Mouse (Mus musculus): ENCODE data around the gene Aspscr1. TPM values are rescaled to one million over a fixed set of nuclear protein-coding genes. Genes with fewer than 3 reads are reported as not detected.
"Not testable (repeated sequence)": the region's sequence is repeated elsewhere in the genome, so short reads cannot be mapped to it uniquely, and the experiment has no call there.

Aspscr1 gene
- total and polyA plus RNA-seq, 3 experiments: 39.2 to 248 (median 57.0) TPM

DNA sequence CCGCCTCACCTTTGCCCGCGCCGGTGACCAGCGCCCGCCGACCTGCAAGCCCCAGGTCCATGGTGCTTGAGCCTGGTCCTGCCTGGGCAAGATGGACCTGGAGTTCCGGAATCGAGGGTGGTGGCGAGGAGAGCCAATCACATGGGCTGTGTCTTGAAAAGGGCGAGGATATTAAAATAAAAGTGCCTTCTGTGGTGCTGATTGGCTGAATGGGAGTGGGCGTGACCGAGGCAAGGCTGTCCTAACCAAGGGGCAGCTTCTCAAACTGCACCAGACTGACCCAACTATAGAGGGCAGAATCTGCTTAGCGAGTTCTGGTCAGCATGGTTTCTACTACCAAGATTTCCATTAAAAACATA is 54.4 kb downstream of the Aspscr1 start, which contains the start of gene Dcxr:
Gene Dcxr (minus strand): TSS at position 113 of the 359 bp plus-strand sequence.
- peaks cover 25% of the 10 kb centered on the region for H3K4me1 ChIP-seq (ENCODE audit: insufficient read depth, low read depth, low read length)
- H3K27me3 ChIP-seq (ENCODE audit: insufficient read depth, low read length): peaks cover 45% of the 10 kb centered on the region

GRCm38 (mm10) chr11:120727564-120727963 is 54.8 kb downstream of the Aspscr1 start:
- Histone ChIP-seq H3K27me3 (ENCODE audit: insufficient read depth, low read length) (peaks cover 45% of the 10 kb centered on the region), H3K36me3 (replicated peaks) (peaks cover 26% of the 10 kb centered on the region), H3K9me3 (replicated peaks) (peaks cover 3% of the 10 kb centered on the region; the same call in 1 of the 2 replicates), H3K4me3 (ENCODE audit: low read depth, low read length) (no peak overlapping the region), H3K4me1 (ENCODE audit: insufficient read depth, low read depth, low read length) (peaks cover 22% of the 10 kb centered on the region)
- ATAC-seq (ENCODE audit: extremely low read depth, insufficient number of reproducible peaks, low FRiP score, poor library complexity, severe bottlenecking): no peak
- no peak for DNase-seq (ENCODE audit: low spot score)
- no peak for TF ChIP-seq GATA1 (IDR thresholded peaks at IDR 0.05; ENCODE audit: borderline replicate concordance, low read length)
- TF ChIP-seq CTCF (IDR thresholded peaks at IDR 0.05; ENCODE audit: low read depth, low read length): no peak
- no peak for TF ChIP-seq GATA2 (IDR thresholded peaks at IDR 0.05; ENCODE audit: borderline replicate concordance, low read depth, low read length)
- no peak for TF ChIP-seq TAL1 (conservative IDR thresholded peaks at IDR 0.05; ENCODE audit: low read depth, low read length)
- no peak for TF ChIP-seq POLR2AphosphoS5 (IDR thresholded peaks at IDR 0.05; ENCODE audit: insufficient replicate concordance, low read depth, low read length)

More for the DNA sequence above, 54.4 kb downstream of the Aspscr1 start, which contains the start of gene Dcxr:
- Histone ChIP-seq H3K4me3 (ENCODE audit: low read depth, low read length) (peak within 1 kb of the TSS; percentile 74), H3K9me3 (replicated peaks) (peaks cover 3% of the 10 kb centered on the region; the same call in 1 of the 2 replicates), H3K36me3 (replicated peaks) (peaks cover 26% of the 10 kb centered on the region)
- no peak for TF ChIP-seq POLR2AphosphoS5 (IDR thresholded peaks at IDR 0.05; ENCODE audit: insufficient replicate concordance, low read depth, low read length)
- DNase-seq (ENCODE audit: low spot score): peak; percentile 99
- ATAC-seq (ENCODE audit: extremely low read depth, insufficient number of reproducible peaks, low FRiP score, poor library complexity, severe bottlenecking): peak; percentile 99

DNA sequence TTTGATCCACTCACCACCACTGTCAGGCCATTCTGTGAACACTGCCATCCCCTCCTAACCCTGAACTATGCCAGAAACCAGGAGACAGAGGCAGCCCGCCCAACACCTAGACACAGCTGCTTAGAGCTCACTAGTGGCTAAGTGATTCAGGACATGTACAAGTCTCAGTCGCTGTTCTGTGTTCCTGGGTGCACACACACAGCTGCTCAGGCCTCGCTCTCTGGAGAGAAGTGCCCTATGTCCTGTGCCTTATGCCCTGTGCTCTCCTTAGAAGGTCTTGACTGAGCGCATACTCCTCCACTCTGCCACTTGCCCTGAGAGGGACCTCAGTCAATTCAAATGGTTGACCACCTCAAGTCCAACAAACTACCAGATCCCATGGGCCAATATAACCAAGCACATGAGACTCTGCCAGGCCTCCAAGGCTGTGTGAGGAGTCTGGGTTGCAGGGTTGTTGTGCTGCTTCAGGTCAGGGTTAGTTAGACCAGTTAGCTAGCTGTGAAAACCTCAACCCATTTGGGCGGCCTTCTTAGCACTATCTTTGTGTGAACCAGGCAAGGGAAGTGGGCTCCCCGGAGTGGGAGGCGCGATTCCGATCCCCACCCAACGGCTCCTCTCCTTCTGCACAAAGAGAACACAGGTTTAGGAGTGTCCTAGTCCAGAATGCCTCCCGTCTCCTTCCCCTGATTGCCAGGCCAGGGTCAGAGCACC is 55.9 kb downstream of the Aspscr1 start:
- no peak for ATAC-seq (ENCODE audit: extremely low read depth, insufficient number of reproducible peaks, low FRiP score, poor library complexity, severe bottlenecking)
- Histone ChIP-seq H3K4me3 (ENCODE audit: low read depth, low read length) (no peak overlapping the region), H3K36me3 (replicated peaks) (peaks cover 22% of the 10 kb centered on the region), H3K4me1 (ENCODE audit: insufficient read depth, low read depth, low read length) (peaks cover 22% of the 10 kb centered on the region), H3K9me3 (replicated peaks) (peaks cover 3% of the 10 kb centered on the region; the same call in 1 of the 2 replicates), H3K27me3 (ENCODE audit: insufficient read depth, low read length) (peaks cover 54% of the 10 kb centered on the region)
- DNase-seq (ENCODE audit: low spot score): no peak
- TF ChIP-seq TAL1 (conservative IDR thresholded peaks at IDR 0.05; ENCODE audit: low read depth, low read length): no peak
- TF ChIP-seq POLR2AphosphoS5 (IDR thresholded peaks at IDR 0.05; ENCODE audit: insufficient replicate concordance, low read depth, low read length): no peak
- TF ChIP-seq CTCF (IDR thresholded peaks at IDR 0.05; ENCODE audit: low read depth, low read length): no peak
- TF ChIP-seq GATA2 (IDR thresholded peaks at IDR 0.05; ENCODE audit: borderline replicate concordance, low read depth, low read length): no peak
- no peak for TF ChIP-seq GATA1 (IDR thresholded peaks at IDR 0.05; ENCODE audit: borderline replicate concordance, low read length)

GRCm38 (mm10) chr11:120729432-120730050 is 56.8 kb downstream of the Aspscr1 start:
- Histone ChIP-seq H3K4me1 (ENCODE audit: insufficient read depth, low read depth, low read length) (peaks cover 22% of the 10 kb centered on the region), H3K36me3 (replicated peaks) (peaks cover 18% of the 10 kb centered on the region), H3K4me3 (ENCODE audit: low read depth, low read length) (peak overlapping the region; percentile 17; the same call in 1 of the 2 replicates), H3K27me3 (ENCODE audit: insufficient read depth, low read length) (peaks cover 54% of the 10 kb centered on the region)
- H3K9me3 ChIP-seq (replicated peaks); ATAC-seq (ENCODE audit: extremely low read depth, insufficient number of reproducible peaks, low FRiP score, poor library complexity, severe bottlenecking); DNase-seq (ENCODE audit: low spot score): not testable (repeated sequence)

- Histone ChIP-seq H3K27me3 (ENCODE audit: insufficient read depth, low read length) (peaks cover 52% of the 10 kb centered on the region), H3K9me3 (replicated peaks) (peaks cover 3% of the 10 kb centered on the region; the same call in 1 of the 2 replicates), H3K36me3 (replicated peaks) (peaks cover 10% of the 10 kb centered on the region), H3K4me3 (ENCODE audit: low read depth, low read length) (no peak overlapping the region), H3K4me1 (ENCODE audit: insufficient read depth, low read depth, low read length) (peaks cover 22% of the 10 kb centered on the region)
- TF ChIP-seq POLR2AphosphoS5 (IDR thresholded peaks at IDR 0.05; ENCODE audit: insufficient replicate concordance, low read depth, low read length) (no peak), GATA1 (IDR thresholded peaks at IDR 0.05; ENCODE audit: borderline replicate concordance, low read length) (no peak), GATA2 (IDR thresholded peaks at IDR 0.05; ENCODE audit: borderline replicate concordance, low read depth, low read length) (no peak), CTCF (IDR thresholded peaks at IDR 0.05; ENCODE audit: low read depth, low read length) (no peak), TAL1 (conservative IDR thresholded peaks at IDR 0.05; ENCODE audit: low read depth, low read length) (no peak)
- DNase-seq (ENCODE audit: low spot score) (no peak), ATAC-seq (ENCODE audit: extremely low read depth, insufficient number of reproducible peaks, low FRiP score, poor library complexity, severe bottlenecking) (no peak)
Observed at GRCm38 (mm10) chr11:120730331-120730870, 57.6 kb downstream of the Aspscr1 start.

- DNase-seq (ENCODE audit: low spot score): no peak
- H3K4me3 ChIP-seq (ENCODE audit: low read depth, low read length): peak overlapping the region; percentile 15; the same call in 1 of the 2 replicates
- H3K4me1 ChIP-seq (ENCODE audit: insufficient read depth, low read depth, low read length): peaks cover 15% of the 10 kb centered on the region
- peaks cover 3% of the 10 kb centered on the region; the same call in 1 of the 2 replicates for H3K9me3 ChIP-seq (replicated peaks)
- peaks cover 49% of the 10 kb centered on the region for H3K27me3 ChIP-seq (ENCODE audit: insufficient read depth, low read length)
- TF ChIP-seq POLR2AphosphoS5 (IDR thresholded peaks at IDR 0.05; ENCODE audit: insufficient replicate concordance, low read depth, low read length) (peak; percentile 41; the same call in 1 of the 2 replicates), CTCF (IDR thresholded peaks at IDR 0.05; ENCODE audit: low read depth, low read length) (no peak), GATA2 (IDR thresholded peaks at IDR 0.05; ENCODE audit: borderline replicate concordance, low read depth, low read length) (0 out of 2 replicates have a peak, but pooled peaks have one; percentile 7)
- ATAC-seq (ENCODE audit: extremely low read depth, insufficient number of reproducible peaks, low FRiP score, poor library complexity, severe bottlenecking): no peak
- H3K36me3 ChIP-seq (replicated peaks): peaks cover under 1% of the 10 kb centered on the region
Observed at GRCm38 (mm10) chr11:120731395-120731794, 58.6 kb downstream of the Aspscr1 start.

Measured in G1E (cell line).